Mouse (Mus musculus) retina, adult 2 months (tissue): ENCODE measurements around the gene Vma21-ps.
"Not testable (repeated sequence)": the region's sequence is repeated elsewhere in the genome, so short reads cannot be mapped to it uniquely, and the experiment has no call there.

Experiments
- DNase-seq: peaks from one replicate; pipeline ENCODE4 v3.0.0-alpha.2; 2012; ENCODE audit warnings: low read depth, low spot score

The Vma21-ps gene

DNA sequence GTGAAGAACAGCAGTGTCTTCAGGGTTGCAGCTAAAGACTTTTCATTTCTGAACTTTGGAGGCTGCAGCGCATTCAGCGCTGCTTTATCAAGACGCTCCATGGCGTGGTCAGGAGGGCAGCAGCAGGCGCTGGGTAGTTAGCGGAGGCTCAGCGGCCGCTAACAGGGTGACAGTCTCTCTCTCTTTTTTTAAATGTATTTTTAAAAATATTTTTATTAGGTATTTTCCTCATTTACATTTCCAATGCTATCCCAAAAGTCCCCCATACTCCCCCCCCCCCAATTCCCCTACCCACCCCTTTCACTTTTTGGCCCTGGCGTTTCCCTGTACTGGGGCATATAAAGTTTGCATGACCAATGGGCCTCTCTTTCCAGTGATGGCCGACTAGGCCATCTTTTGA is at the start of gene Vma21-ps:
Vma21-ps (minus strand) TSS at position 101 of the 400 bp plus-strand sequence.
- not testable (repeated sequence) for DNase-seq

DNA sequence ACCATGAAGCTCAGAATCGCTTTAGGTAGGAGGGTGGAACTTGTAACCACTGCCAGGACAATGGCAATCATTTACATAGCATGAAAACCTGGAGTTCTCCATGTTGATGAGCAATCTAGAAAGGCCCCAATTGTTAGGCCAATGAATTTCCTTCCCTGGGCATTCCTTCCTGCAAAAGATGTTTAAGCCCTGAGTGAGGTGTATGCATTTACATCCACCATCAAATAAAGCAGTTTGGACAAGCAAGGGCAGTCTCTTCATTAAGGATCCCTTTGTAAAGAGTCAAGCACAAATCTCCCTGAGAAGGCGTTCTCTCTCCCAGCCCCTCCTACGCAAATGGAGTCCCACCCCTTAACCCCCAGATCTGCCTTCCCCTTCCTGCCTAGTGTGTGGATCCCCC is 46.0 kb upstream of the Vma21-ps start:
- no peak for DNase-seq

DNA sequence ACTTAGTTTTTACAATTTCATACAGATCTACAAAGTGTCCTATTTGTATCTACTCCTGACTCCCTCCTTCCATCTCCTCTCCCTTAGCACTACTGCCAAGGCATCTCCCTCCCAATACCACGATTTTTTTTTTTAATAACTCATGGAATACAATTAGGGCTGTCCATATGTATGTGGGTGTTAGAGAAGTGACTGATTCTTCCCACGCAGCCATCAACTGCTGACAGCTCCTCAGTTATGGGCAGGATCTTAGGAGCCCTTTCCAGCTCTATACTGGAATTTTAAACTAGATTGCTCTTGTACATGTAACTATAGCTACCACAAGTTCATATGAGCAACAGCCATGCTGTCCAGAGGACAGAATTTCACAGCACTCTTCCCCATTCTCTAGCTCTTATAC is 33.6 kb upstream of the Vma21-ps start:
- no peak for DNase-seq

DNA sequence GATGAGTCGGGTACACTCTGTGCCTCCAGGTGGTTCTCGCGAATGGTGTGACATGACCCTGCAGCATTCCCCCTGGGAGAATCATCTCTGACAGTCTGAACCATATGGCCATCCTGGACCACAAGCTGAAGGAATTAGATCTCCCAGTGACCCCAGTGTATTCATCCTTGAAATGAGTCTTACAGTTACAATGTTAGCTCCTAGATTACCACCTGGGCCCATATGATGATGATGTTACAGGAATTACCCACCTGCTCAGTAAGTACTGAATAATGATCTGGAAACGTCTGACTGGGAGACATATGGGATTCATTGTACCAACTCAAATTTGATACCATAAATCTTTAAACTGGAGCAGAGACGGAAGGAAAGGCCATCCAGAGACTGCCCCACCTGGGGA is 29.4 kb upstream of the Vma21-ps start:
- DNase-seq = no peak

DNA sequence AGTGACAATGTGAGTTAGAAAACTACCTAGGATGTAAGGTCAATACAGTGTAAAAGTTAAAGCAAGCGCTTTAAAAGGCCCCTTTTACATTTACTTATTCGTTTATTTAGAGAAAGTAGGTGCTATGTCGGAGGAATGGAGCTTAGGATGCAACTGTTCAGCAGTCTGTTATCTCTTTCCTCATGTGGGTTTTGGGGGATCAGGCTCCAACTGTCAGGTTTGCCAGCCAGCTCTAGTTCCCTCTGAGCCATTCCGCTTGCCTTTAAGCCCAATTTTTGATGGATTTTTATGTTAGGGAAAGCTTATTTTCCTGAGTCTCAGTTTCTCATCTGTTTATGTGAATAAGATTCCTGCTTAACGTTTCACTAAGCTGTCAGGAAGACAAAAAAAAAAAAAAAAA is 22.3 kb upstream of the Vma21-ps start:
- DNase-seq = no peak

DNA sequence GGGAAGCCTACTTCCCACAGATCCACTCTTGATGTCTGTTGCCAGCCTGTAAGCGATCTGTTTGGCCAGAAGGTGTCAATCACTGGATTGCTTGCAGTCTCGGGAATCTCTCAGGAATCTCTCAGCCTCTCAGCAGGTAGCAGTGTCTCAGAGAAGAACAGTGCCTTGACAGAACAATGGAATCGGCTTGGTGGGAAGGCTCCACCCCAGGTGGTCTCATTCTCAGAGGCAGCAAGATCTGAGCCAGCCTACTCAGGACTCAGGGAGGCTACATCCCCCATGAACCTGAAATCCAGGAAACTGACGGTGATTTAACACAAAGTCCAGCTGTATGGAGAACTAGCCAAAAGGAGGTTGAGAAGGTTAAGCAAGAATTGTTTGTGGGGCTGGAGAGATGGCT is 20.5 kb upstream of the Vma21-ps start:
- no peak for DNase-seq

DNA sequence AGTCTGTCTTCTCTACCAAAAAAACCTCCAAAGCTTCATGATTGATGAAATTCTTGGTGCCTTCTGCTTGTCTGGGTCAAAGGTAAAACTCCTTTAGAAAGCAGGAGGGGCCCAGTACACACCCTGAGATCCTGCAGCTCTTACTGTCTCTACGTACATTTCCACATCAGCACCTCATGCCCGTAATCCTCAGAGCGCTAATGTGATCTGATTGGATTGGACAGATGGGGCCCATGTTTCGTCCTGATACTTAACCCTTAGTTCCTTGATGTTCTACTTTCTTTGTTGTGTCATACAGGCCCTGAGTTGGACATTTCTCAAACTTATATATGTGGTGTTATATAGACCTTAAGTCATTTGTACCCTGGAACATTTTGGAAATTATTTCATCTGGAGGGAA is 9.6 kb downstream of the Vma21-ps start:
- DNase-seq = peak; percentile 43

DNA sequence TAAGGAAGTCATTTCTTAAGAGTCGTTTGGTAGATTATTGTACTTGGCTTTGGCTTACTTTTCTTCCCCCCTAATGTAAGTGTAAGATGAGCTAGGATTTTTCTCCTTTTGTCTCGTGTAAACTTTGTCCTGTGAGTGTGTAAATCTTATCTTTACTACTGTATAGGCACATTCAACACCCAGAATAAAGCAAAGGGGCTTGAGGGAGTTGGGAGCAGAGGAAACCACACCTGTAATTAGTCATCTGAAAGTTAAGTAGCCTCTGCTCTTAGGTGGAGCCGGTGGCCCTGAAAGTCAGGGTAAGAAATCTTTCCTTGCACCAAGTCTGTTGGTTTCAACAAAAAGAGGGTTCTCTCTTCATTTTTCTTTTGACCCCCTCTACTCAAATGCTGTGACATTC is 23.6 kb downstream of the Vma21-ps start:
- DNase-seq = no peak

DNA sequence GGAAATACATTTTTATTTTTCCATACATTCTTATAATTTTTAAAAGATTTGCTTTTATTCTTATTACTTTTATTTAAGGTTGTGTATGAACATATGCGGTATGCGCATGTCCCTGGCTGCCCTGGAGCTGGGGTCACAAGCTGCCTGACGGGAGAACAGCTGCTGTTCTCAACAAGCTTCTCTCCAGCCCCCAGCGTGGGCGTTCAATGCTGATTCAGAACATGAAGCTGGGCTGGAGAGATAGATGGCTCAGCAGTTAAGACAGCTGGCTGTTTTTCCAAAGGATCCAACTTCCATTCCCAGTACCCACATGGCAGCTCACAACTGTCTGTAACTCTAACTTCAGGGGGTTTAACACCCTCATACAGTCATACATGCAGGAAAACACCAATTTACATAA is 35.7 kb downstream of the Vma21-ps start:
- no peak for DNase-seq

DNA sequence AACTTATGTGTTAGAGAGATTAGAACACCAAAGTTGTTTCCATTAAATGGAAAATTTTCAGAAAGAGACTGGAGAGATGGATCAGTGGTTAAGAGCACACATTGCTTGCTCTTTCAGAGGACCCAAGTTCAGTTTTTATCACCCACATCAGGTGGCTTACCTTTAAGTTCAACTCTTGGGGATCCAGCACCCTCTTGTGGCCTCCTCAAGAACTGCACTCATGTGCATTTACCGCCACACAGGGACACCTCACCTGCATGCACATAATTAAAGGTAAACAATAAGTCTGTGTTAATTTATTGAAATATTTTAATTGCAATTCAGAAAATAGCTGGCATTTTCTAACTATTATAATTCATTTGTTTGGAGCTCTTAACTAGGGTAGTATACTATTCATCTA is 37.3 kb downstream of the Vma21-ps start:
- DNase-seq = no peak
